Mouse (Mus musculus): ENCODE measurements around the gene Cggbp1. TPM values are rescaled to one million over a fixed set of nuclear protein-coding genes. Genes with fewer than 3 reads are reported as not detected.
"Not testable (repeated sequence)": the region's sequence is repeated elsewhere in the genome, so short reads cannot be mapped to it uniquely, and the experiment has no call there.

Gene Cggbp1
- polyA plus RNA-seq, 1 experiment from 2014 or later, result 76.6 TPM

DNA sequence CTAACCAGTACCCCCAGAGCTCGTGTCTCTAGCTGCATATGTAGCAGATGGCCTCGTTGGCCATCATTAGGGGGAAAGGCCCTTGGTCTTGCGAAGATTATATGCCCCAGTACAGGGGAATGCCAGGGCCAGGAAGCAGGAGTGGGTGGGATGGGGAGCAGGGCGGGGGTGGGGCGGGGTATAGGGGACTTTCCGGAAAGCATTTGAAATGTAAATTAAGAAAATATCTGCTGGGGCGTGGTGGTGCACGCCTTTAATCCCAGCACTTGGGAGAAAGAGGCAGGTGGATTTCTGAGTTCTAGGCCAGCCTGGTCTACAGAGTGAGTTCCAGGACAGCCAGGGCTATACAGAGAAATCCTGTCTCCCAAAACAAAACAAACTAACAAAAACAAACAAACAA is 14.0 kb downstream of the Cggbp1 start:
- H3K27ac ChIP-seq (ENCODE audit: low read depth); H3K9me3 ChIP-seq (ENCODE audit: control insufficient read depth, low read length); H3K4me2 ChIP-seq (ENCODE audit: low read length); ATAC-seq (replicated peaks; ENCODE audit: low FRiP score, low TSS enrichment, low read depth); H3K27me3 ChIP-seq (replicated peaks; ENCODE audit: control insufficient read depth, insufficient read depth, low read length); H3K4me3 ChIP-seq (ENCODE audit: low read depth, low read length); H3K4me1 ChIP-seq (replicated peaks; ENCODE audit: control insufficient read depth, insufficient read depth, low read length); H3K9ac ChIP-seq (ENCODE audit: low read length); H3K36me3 ChIP-seq (ENCODE audit: control insufficient read depth, insufficient read depth, low read length); DNase-seq (ENCODE audit: low spot score): not testable (repeated sequence)
- WGBS, result 88% methylated on average over 8 of the region's 8 CpGs

DNA sequence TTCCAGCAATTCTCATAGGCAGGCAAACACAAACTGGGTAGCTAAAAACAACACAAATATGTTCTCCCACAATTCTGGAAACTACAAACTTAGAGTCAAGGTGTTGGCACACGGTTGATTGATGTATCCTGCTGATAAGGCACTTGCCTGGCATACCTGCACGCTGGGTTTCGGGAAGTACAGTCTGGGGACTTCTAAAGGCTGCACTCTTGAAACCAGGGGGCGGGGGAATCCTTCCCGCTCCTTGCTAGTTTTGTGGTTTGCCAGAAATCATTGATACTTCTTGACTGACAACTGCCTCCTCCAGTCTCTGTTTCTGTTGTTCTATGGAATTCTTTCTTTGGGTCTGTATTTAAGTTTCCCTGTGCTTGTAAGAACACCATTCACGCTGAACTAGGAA is 16.8 kb downstream of the Cggbp1 start:
- H3K4me2 ChIP-seq (ENCODE audit: low read length), result no peak overlapping the region
- H3K36me3 ChIP-seq (ENCODE audit: control insufficient read depth, insufficient read depth, low read length), result no peaks in the 10 kb centered on the region
- H3K4me1 ChIP-seq (replicated peaks; ENCODE audit: control insufficient read depth, insufficient read depth, low read length), result no peaks in the 10 kb centered on the region
- H3K9ac ChIP-seq (ENCODE audit: low read length), result no peak overlapping the region
- ATAC-seq (replicated peaks; ENCODE audit: low FRiP score, low TSS enrichment, low read depth) (no peak), DNase-seq (ENCODE audit: low spot score) (no peak)
- WGBS, result 61% methylated on average over 6 of the region's 6 CpGs
- H3K27me3 ChIP-seq (replicated peaks; ENCODE audit: control insufficient read depth, insufficient read depth, low read length), result no peaks in the 10 kb centered on the region
- H3K9me3 ChIP-seq (ENCODE audit: control insufficient read depth, low read length), result no peaks in the 10 kb centered on the region
- no peak overlapping the region for H3K27ac ChIP-seq (ENCODE audit: low read depth)
- no peak overlapping the region for H3K4me3 ChIP-seq (ENCODE audit: low read depth, low read length)

DNA sequence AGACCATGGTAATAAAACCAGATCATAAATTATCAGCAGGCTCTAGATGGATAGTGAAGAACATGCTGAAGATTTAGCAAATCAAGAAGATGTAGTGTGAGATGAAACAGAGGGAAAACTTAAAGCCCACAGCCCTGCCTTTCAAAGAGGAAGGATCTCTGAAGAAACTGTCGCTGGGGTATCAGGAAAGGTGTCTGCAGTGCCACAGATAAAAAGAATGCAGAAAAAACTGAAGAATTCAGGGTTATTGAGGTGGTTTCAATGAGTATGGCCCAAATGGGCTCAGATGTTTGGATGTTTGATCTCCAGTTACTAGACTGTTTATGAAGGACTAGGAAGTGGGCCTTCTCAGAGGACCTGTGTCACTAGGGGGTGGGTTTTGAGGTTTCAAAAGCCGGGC is 17.8 kb downstream of the Cggbp1 start:
- DNase-seq (ENCODE audit: low spot score), result no peak
- Histone ChIP-seq H3K9ac (ENCODE audit: low read length) (no peak overlapping the region), H3K27me3 (replicated peaks; ENCODE audit: control insufficient read depth, insufficient read depth, low read length) (no peaks in the 10 kb centered on the region), H3K36me3 (ENCODE audit: control insufficient read depth, insufficient read depth, low read length) (no peaks in the 10 kb centered on the region), H3K27ac (ENCODE audit: low read depth) (no peak overlapping the region), H3K4me1 (replicated peaks; ENCODE audit: control insufficient read depth, insufficient read depth, low read length) (no peaks in the 10 kb centered on the region), H3K4me3 (ENCODE audit: low read depth, low read length) (no peak overlapping the region), H3K4me2 (ENCODE audit: low read length) (no peak overlapping the region), H3K9me3 (ENCODE audit: control insufficient read depth, low read length) (no peaks in the 10 kb centered on the region)
- 60% methylated on average over 2 of the region's 2 CpGs for WGBS
- ATAC-seq (replicated peaks; ENCODE audit: low FRiP score, low TSS enrichment, low read depth), result no peak

DNA sequence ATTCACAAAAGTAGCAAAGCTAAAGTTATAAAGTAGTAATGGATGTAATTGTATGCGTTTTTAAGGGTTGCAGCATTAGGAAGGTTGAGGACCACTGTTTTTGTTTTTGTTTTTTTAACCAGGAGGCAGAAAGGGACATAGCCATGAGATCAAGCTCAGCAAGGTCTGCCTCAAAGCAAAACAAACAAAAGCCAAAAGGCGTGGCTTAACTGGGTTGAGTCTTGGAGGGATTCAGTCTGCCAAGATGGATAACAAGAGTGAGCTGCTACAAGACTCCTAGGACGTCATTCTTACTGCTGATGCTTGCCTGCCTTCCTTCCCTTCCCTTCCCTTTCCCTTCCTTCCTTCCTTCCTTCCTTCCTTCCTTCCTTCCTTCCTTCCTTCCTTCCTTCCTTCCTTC is 20.5 kb downstream of the Cggbp1 start:
- ATAC-seq (replicated peaks; ENCODE audit: low FRiP score, low TSS enrichment, low read depth) (no peak), DNase-seq (ENCODE audit: low spot score) (no peak)
- H3K4me1 ChIP-seq (replicated peaks; ENCODE audit: control insufficient read depth, insufficient read depth, low read length), result no peaks in the 10 kb centered on the region

DNA sequence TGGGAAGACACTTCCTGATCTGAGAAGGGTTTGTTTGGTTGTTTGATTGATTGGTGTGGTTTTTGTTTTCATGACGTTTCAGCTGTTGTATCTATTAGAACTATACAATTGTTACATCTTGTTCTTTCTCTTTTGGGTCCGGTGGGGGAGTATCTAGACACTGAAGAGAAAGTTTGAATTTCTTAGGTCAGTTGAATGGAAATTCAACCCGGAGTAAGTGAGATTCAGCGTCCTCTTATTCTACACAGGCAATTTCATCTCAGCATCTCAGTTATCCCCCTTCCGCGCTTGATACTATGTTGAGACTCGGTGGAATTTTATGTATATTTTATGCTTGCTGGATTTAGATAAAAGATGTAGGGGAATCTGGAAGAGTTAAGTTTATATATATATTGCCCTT is 21.0 kb downstream of the Cggbp1 start:
- Histone ChIP-seq H3K4me2 (ENCODE audit: low read length) (peak overlapping the region; percentile 56), H3K27me3 (replicated peaks; ENCODE audit: control insufficient read depth, insufficient read depth, low read length) (no peaks in the 10 kb centered on the region), H3K9ac (ENCODE audit: low read length) (no peak overlapping the region), H3K27ac (ENCODE audit: low read depth) (peak overlapping the region; percentile 23; the same call in 1 of the 2 replicates), H3K9me3 (ENCODE audit: control insufficient read depth, low read length) (no peaks in the 10 kb centered on the region), H3K36me3 (ENCODE audit: control insufficient read depth, insufficient read depth, low read length) (no peaks in the 10 kb centered on the region), H3K4me1 (replicated peaks; ENCODE audit: control insufficient read depth, insufficient read depth, low read length) (no peaks in the 10 kb centered on the region), H3K4me3 (ENCODE audit: low read depth, low read length) (peak overlapping the region; percentile 83)
- 7% methylated on average over 7 of the region's 7 CpGs for WGBS
- ATAC-seq (replicated peaks; ENCODE audit: low FRiP score, low TSS enrichment, low read depth) (no peak), DNase-seq (ENCODE audit: low spot score) (no peak)

More for the DNA sequence above, 20.5 kb downstream of the Cggbp1 start:
- Histone ChIP-seq H3K4me3 (ENCODE audit: low read depth, low read length) (no peak overlapping the region), H3K27me3 (replicated peaks; ENCODE audit: control insufficient read depth, insufficient read depth, low read length) (no peaks in the 10 kb centered on the region), H3K27ac (ENCODE audit: low read depth) (no peak overlapping the region), H3K36me3 (ENCODE audit: control insufficient read depth, insufficient read depth, low read length) (no peaks in the 10 kb centered on the region), H3K4me2 (ENCODE audit: low read length) (no peak overlapping the region), H3K9ac (ENCODE audit: low read length) (no peak overlapping the region), H3K9me3 (ENCODE audit: control insufficient read depth, low read length) (no peaks in the 10 kb centered on the region)
- WGBS, result 22% methylated on average over 3 of the region's 3 CpGs

DNA sequence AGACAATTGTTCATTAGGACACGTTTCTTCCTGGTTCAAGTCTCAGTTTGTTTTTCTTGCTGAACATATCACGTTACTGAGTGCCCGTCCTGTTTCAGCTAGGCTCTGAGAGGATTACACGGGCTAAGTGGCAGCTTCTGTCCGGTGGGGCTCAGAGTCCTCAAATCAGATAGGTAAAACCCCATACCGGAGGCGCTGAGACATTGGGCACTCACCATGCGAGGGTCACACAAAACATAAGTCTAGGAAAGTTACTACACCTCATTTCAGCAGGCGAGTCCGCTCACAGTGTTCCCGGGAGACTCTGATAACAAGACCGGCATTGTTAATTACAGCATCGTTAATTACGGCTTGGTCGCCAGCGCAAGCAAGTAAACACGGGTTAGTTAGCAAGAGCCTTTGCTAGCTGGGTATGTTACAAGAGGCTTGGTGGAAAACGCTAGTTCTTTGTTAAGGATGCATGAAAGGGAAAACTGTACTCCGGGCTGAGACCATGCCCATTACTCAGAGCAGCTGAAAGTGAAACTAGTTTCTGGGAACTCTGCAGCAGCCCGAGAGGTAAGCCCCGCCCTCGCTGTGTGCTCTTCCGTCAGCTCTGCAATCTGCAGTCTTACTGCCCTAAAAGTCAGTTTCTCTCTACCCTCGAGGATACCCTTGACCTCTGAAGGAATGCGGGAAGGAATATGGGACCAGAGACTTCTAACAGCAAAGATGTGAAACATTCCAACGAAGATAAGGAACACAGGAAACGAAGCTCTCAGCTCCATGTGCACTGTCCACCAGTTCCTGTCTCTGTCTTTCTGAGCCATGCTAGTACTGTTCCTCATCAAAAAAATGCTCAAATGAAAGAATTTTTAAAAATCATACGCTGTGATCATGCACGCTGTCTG is 21.9 kb downstream of the Cggbp1 start:
- H3K27ac ChIP-seq (ENCODE audit: low read depth), result peak overlapping the region; percentile 94
- H3K9ac ChIP-seq (ENCODE audit: low read length), result peak overlapping the region; percentile 77
- H3K9me3 ChIP-seq (ENCODE audit: control insufficient read depth, low read length), result no peaks in the 10 kb centered on the region
- peak overlapping the region; percentile 83 for H3K4me3 ChIP-seq (ENCODE audit: low read depth, low read length)
- no peaks in the 10 kb centered on the region for H3K36me3 ChIP-seq (ENCODE audit: control insufficient read depth, insufficient read depth, low read length)
- no peaks in the 10 kb centered on the region for H3K4me1 ChIP-seq (replicated peaks; ENCODE audit: control insufficient read depth, insufficient read depth, low read length)
- DNase-seq (ENCODE audit: low spot score) (peak; percentile 93), ATAC-seq (replicated peaks; ENCODE audit: low FRiP score, low TSS enrichment, low read depth) (peak; percentile 96)
- H3K4me2 ChIP-seq (ENCODE audit: low read length), result peak overlapping the region; percentile 56
- H3K27me3 ChIP-seq (replicated peaks; ENCODE audit: control insufficient read depth, insufficient read depth, low read length), result no peaks in the 10 kb centered on the region
- WGBS, result 2% methylated on average over 29 of the region's 29 CpGs

DNA sequence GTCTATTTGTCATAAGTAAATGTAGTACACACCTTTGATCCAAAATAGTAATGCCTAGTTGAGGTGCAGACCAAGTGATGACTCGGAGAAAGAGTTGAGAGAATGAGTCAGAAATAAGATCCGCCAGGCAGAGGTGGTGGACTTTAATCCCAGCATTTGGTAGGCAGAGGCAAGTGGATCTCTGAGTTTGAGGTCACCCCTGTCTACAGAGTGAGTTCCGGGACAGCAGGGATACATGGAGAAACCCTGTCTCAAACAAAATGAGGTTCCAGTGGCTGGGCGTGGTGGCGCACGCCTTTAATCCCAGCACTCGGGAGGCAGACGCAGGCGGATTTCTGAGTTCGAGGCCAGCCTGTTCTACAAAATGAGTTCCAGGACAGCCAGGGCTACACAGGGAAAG is 23.6 kb downstream of the Cggbp1 start:
- H3K9ac ChIP-seq (ENCODE audit: low read length), result no peak overlapping the region
- no peaks in the 10 kb centered on the region for H3K4me1 ChIP-seq (replicated peaks; ENCODE audit: control insufficient read depth, insufficient read depth, low read length)
- H3K27ac ChIP-seq (ENCODE audit: low read depth), result no peak overlapping the region
- WGBS, result 96% methylated on average over 10 of the region's 10 CpGs
- H3K9me3 ChIP-seq (ENCODE audit: control insufficient read depth, low read length), result no peaks in the 10 kb centered on the region
- H3K36me3 ChIP-seq (ENCODE audit: control insufficient read depth, insufficient read depth, low read length), result no peaks in the 10 kb centered on the region
- no peak overlapping the region for H3K4me3 ChIP-seq (ENCODE audit: low read depth, low read length)
- DNase-seq (ENCODE audit: low spot score), result no peak
- no peak overlapping the region for H3K4me2 ChIP-seq (ENCODE audit: low read length)
- no peak for ATAC-seq (replicated peaks; ENCODE audit: low FRiP score, low TSS enrichment, low read depth)
- H3K27me3 ChIP-seq (replicated peaks; ENCODE audit: control insufficient read depth, insufficient read depth, low read length), result no peaks in the 10 kb centered on the region

DNA sequence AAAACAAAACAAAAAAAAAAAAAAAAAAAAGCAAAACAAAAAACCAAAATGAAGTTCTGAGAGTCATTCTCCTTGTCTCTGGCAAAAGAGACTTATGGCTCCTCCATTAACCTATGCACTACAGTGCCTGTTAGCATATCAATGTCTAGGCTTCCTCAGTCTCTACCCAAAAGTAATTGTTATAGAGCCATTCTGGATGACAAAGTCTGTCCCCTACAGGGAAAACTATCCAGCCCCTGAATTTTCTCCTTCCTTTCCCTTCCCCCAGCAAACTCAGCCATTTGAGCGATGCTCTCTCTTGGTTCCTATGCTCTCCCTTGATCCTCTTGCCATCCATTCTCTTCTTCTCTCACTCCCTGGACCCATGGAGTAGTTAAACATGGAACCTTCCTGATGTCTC is 24.0 kb downstream of the Cggbp1 start:
- no peak overlapping the region for H3K9ac ChIP-seq (ENCODE audit: low read length)
- no peaks in the 10 kb centered on the region for H3K27me3 ChIP-seq (replicated peaks; ENCODE audit: control insufficient read depth, insufficient read depth, low read length)
- no peaks in the 10 kb centered on the region for H3K4me1 ChIP-seq (replicated peaks; ENCODE audit: control insufficient read depth, insufficient read depth, low read length)
- no peak overlapping the region for H3K27ac ChIP-seq (ENCODE audit: low read depth)
- H3K9me3 ChIP-seq (ENCODE audit: control insufficient read depth, low read length), result no peaks in the 10 kb centered on the region
- no peak overlapping the region for H3K4me2 ChIP-seq (ENCODE audit: low read length)
- ATAC-seq (replicated peaks; ENCODE audit: low FRiP score, low TSS enrichment, low read depth) (no peak), DNase-seq (ENCODE audit: low spot score) (no peak)
- 85% methylated on average over 1 of the region's 1 CpGs for WGBS
- no peak overlapping the region for H3K4me3 ChIP-seq (ENCODE audit: low read depth, low read length)
- H3K36me3 ChIP-seq (ENCODE audit: control insufficient read depth, insufficient read depth, low read length), result no peaks in the 10 kb centered on the region

Data from intestine, embryonic 14.5 days (tissue).